Mouse (Mus musculus) C2C12 (cell line): ENCODE results near the gene Rras2.

Source experiments
- CTCF ChIP-seq: IDR thresholded peaks from one replicate; pipeline ENCODE4 v1.5.1; 2011; ENCODE audit not compliant: control insufficient read depth, insufficient read depth, insufficient read length
- MYOG ChIP-seq: IDR thresholded peaks from one replicate; pipeline ENCODE4 v1.6.1; 2011; ENCODE audit not compliant: control insufficient read depth, insufficient read length; ENCODE audit errors: extremely low read depth

- TF ChIP-seq CTCF (no peak), MYOG (no peak)
Observed at GRCm38 (mm10) chr7:114071395-114071794, 46.2 kb downstream of the Rras2 start.
